Mouse (Mus musculus) frontal cortex, postnatal 36 days (tissue): Measurements from ENCODE around the gene Megf11.

Experiments used
- DNase-seq, 2 experiments: peaks; one replicate each; pipeline ENCODE4 v3.0.0; 2022; ENCODE audit warnings: low spot score in 2 of 2

The Megf11 gene

GRCm38 (mm10) chr9:64519921-64520746 is 134.7 kb downstream of the Megf11 start:
- no peak for DNase-seq

- DNase-seq: no peak
Measured at GRCm38 (mm10) chr9:64520747-64521283, 135.4 kb downstream of the Megf11 start.

GRCm38 (mm10) chr9:64523264-64524045 is 138.0 kb downstream of the Megf11 start:
- no peak for DNase-seq

- peak; percentile 71 to 72 for DNase-seq
Measured at GRCm38 (mm10) chr9:64528061-64528460, 142.6 kb downstream of the Megf11 start.

- DNase-seq: peak; percentile 21 to 30
Measured at GRCm38 (mm10) chr9:64528595-64528994, 143.2 kb downstream of the Megf11 start.

- DNase-seq: no peak
Measured at GRCm38 (mm10) chr9:64531935-64532334, 146.5 kb downstream of the Megf11 start.

GRCm38 (mm10) chr9:64532711-64533242 is 147.4 kb downstream of the Megf11 start:
- DNase-seq: no peak

- peak; percentile 4 to 8 for DNase-seq
Measured at GRCm38 (mm10) chr9:64533488-64534119, 148.2 kb downstream of the Megf11 start.

- no peak for DNase-seq
Measured at GRCm38 (mm10) chr9:64534313-64534712, 148.9 kb downstream of the Megf11 start.

GRCm38 (mm10) chr9:64534856-64535539 is 149.6 kb downstream of the Megf11 start:
- DNase-seq: no peak

GRCm38 (mm10) chr9:64537821-64538220 is 152.4 kb downstream of the Megf11 start:
- DNase-seq: no peak

- DNase-seq: no peak
Measured at GRCm38 (mm10) chr9:64542246-64542645, 156.8 kb downstream of the Megf11 start.

GRCm38 (mm10) chr9:64543125-64543524 is 157.7 kb downstream of the Megf11 start:
- DNase-seq: no peak

GRCm38 (mm10) chr9:64546344-64546991 is 161.0 kb downstream of the Megf11 start:
- DNase-seq: no peak

- DNase-seq: no peak
Measured at GRCm38 (mm10) chr9:64548332-64548731, 162.9 kb downstream of the Megf11 start.

GRCm38 (mm10) chr9:64551307-64551706 is 165.9 kb downstream of the Megf11 start:
- no peak for DNase-seq

GRCm38 (mm10) chr9:64552046-64552445 is 166.6 kb downstream of the Megf11 start:
- no peak for DNase-seq

- DNase-seq: no peak
Measured at GRCm38 (mm10) chr9:64553441-64553840, 168.0 kb downstream of the Megf11 start.

GRCm38 (mm10) chr9:64555620-64556019 is 170.2 kb downstream of the Megf11 start:
- no peak for DNase-seq

GRCm38 (mm10) chr9:64557110-64557745 is 171.8 kb downstream of the Megf11 start:
- no peak for DNase-seq
